Mouse (Mus musculus) hindbrain, embryonic 11.5 days (tissue): ENCODE results near the gene Cpa1. TPM values are rescaled to one million over a fixed set of nuclear protein-coding genes. Genes with fewer than 3 reads are reported as not detected.

Source experiments
- ATAC-seq: fragments of 200-750 bp; cut with Nextera tagmentation; 2 replicates; pipeline ENCODE4 v1.8.0; 2017; ENCODE audit warnings: mild to moderate bottlenecking, moderate TSS enrichment, moderate library complexity; ENCODE audit not compliant: low FRiP score
- DNase-seq: peaks from one replicate; pipeline ENCODE4 v3.0.0-alpha.2; 2015; ENCODE audit warnings: low spot score
- H3K27ac ChIP-seq: fragments of 300-500 bp; sonication (generic); 2 replicates; pipeline ENCODE4 v1.5.1; 2014; ENCODE audit warnings: mild to moderate bottlenecking, low read depth, low read length
- H3K27me3 ChIP-seq: fragments of 300-500 bp; sonication (generic); 2 replicates; pipeline ENCODE4 v1.6.1; 2014; ENCODE audit warnings: mild to moderate bottlenecking, low read length, moderate library complexity, mixed read lengths; ENCODE audit not compliant: control insufficient read depth, insufficient read depth
- H3K36me3 ChIP-seq: fragments of 300-500 bp; sonication (generic); 2 replicates; pipeline ENCODE4 v1.6.1; 2014; ENCODE audit warnings: mild to moderate bottlenecking, low read length, moderate library complexity, mixed read lengths; ENCODE audit not compliant: control insufficient read depth, insufficient read depth
- H3K4me1 ChIP-seq: fragments of 300-500 bp; sonication (generic); replicated peaks from 2 replicates; pipeline ENCODE4 v1.6.1; 2014; ENCODE audit warnings: low read length, mixed read lengths; ENCODE audit not compliant: control insufficient read depth, insufficient read depth
- H3K4me2 ChIP-seq: fragments of 300-500 bp; sonication (generic); replicated peaks from 2 replicates; pipeline ENCODE4 v1.6.1; 2014; ENCODE audit warnings: mild to moderate bottlenecking, low read depth, low read length
- H3K4me3 ChIP-seq: fragments of 300-500 bp; sonication (generic); 2 replicates; pipeline ENCODE4 v1.5.1; 2014; ENCODE audit warnings: low read depth, low read length
- H3K9ac ChIP-seq: fragments of 300-500 bp; sonication (generic); 2 replicates; pipeline ENCODE4 v1.6.1; 2014; ENCODE audit warnings: low read depth, low read length
- H3K9me3 ChIP-seq: fragments of 300-500 bp; sonication (generic); 2 replicates; pipeline ENCODE4 v1.6.1; 2016; ENCODE audit warnings: low read length; ENCODE audit not compliant: control insufficient read depth
- WGBS: fragments of 180-500 bp; shearing (Covaris S2); extraction: QIAGEN DNeasy Blood & Tissue Kit; methylation state at CpG from one replicate; pipeline ENCODE4 v1.1.7; 2014; 5-methylcytosine and 5-hydroxymethylcytosine counted together
- polyA plus RNA-seq: library from polyadenylated mRNA; unstranded; fragments of >200 nt; fragmentation: Nextera tagmentation; extraction: Ambion mirVana; gene quantifications from 2 replicates; pipeline ENCODE4 v1.2.1, GENCODE M21; 2014

Cpa1 gene
- polyA plus RNA-seq, 1 experiment from 2014 or later, result 0.11 TPM

- Histone ChIP-seq H3K27ac (no peak overlapping the region; the same call in 1 of the 2 replicates), H3K4me1 (no peaks in the 10 kb centered on the region; the same call in 1 of the 2 replicates), H3K36me3 (no peaks in the 10 kb centered on the region), H3K4me3 (no peak overlapping the region), H3K9ac (no peak overlapping the region), H3K9me3 (no peaks in the 10 kb centered on the region), H3K27me3 (no peaks in the 10 kb centered on the region), H3K4me2 (no peak overlapping the region)
- 46% methylated on average over 6 of the region's 6 CpGs for WGBS
- ATAC-seq (peak; percentile 57; the same call in 1 of the 2 replicates), DNase-seq (peak; percentile 35)
Observed at GRCm38 (mm10) chr6:30628152-30628551, 10.9 kb upstream of the Cpa1 start.

DNA sequence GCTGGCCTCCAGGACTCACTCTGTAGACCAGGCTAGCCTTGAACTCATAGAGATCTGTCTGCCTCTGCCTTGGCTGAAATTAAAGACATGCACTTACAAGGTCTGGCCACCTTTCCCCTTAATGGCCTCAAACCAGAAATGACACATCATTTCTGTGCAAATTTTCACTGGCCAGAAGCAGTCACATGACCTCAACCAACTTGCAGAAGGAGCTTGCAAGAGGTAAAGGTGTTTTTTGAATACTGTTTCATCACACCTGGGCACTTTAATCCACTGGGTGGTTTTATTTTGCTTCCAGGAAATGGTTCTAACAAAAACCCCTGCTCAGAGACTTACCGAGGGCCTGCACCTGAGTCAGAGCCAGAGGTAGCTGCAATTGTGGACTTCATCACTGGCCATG, 9.0 kb upstream of the Cpa1 start:
- DNase-seq (no peak), ATAC-seq (no peak)
- 100% methylated on average over 1 of the region's 1 CpGs for WGBS
- Histone ChIP-seq H3K27me3 (no peaks in the 10 kb centered on the region), H3K4me3 (no peak overlapping the region), H3K4me2 (no peak overlapping the region), H3K27ac (no peak overlapping the region), H3K36me3 (no peaks in the 10 kb centered on the region), H3K9me3 (no peaks in the 10 kb centered on the region), H3K4me1 (no peaks in the 10 kb centered on the region; the same call in 1 of the 2 replicates), H3K9ac (no peak overlapping the region)

- Histone ChIP-seq H3K4me1 (no peaks in the 10 kb centered on the region), H3K27me3 (no peaks in the 10 kb centered on the region), H3K36me3 (no peaks in the 10 kb centered on the region), H3K4me2 (no peak overlapping the region), H3K9ac (no peak overlapping the region), H3K9me3 (no peaks in the 10 kb centered on the region), H3K27ac (peak overlapping the region; percentile 4; the same call in 1 of the 2 replicates), H3K4me3 (no peak overlapping the region)
- WGBS, result 34% methylated on average over 8 of the region's 8 CpGs
- DNase-seq (no peak), ATAC-seq (no peak)
Observed at GRCm38 (mm10) chr6:30635361-30635862, 3.6 kb upstream of the Cpa1 start.

DNA sequence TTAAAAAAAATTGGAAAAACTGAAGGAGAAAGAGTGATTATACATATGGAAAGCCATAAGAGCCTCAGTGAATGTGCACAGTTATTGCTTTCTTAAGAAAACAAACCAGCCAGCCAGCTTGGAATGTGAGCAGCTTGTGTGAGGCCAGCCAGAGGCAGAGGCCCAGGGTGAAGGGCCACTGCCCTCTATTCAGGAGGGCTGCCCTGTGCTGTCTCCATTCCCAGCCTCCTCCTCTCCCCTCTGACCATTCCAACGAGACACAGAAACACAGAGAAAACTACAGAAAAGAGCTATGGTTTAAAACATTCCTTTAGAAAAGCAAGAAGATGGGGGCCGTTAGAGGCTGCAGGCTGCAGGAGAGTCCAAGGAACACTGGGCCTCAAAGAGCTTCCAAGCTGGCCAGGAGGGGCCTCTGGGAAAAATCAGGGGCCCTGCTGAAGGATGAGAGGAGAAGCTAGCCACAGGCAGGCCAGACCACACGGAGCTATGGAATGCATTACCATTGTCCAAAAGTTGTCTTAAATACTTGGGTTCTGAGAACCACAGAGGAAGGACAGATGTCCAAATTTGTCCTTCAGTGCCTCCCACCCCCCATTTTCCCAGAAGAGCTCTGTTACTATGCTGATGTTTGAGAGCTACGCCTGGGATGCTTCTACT, 2.7 kb upstream of the Cpa1 start:
- DNase-seq (peak; percentile 35), ATAC-seq (no peak)
- Histone ChIP-seq H3K9me3 (no peaks in the 10 kb centered on the region), H3K4me1 (no peaks in the 10 kb centered on the region), H3K4me2 (no peak overlapping the region), H3K9ac (no peak overlapping the region), H3K27me3 (no peaks in the 10 kb centered on the region), H3K36me3 (no peaks in the 10 kb centered on the region), H3K27ac (peak overlapping the region; percentile 68; the same call in 1 of the 2 replicates), H3K4me3 (no peak overlapping the region)
- 20% methylated on average over 4 of the region's 4 CpGs for WGBS

DNA sequence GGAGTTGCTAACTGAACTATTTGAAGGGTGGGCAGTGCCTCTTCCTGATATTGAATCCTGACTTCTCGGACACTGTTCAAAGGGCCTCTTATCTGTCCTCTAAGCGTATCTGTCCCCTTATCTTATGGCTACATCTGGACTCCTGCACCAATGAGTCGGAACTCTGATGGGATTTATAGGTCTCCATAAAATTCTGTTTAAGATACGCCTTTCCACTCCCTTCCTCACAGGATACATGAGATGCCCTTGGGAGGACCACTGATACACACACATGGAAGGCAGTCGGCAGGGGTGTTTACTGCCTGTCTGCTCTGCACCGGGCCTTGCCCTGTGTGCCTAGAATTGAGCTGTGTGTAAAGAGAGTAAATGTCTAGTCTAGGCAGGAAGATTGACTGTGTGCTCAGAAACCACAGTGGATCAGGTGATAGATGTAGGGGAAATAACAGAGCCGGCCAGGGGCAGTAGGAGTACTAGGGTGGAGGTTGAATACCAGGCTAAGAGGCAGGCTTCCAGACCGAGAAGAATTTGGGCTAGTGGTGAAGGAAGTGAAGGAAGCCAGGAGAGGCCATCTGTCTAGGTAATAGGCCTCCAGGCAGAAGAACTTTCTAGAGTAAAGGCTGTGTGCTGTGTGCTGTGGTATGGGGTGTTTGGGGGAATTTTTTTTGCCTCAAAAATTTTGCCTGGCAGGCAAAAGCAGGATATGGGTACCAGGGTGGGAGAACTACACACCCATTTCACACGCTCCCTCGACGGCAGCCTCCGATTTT, 4.9 kb downstream of the Cpa1 start:
- WGBS, result 78% methylated on average over 12 of the region's 12 CpGs
- Histone ChIP-seq H3K27me3 (no peaks in the 10 kb centered on the region), H3K9ac (no peak overlapping the region), H3K4me3 (no peak overlapping the region), H3K4me1 (no peaks in the 10 kb centered on the region), H3K4me2 (no peak overlapping the region), H3K9me3 (no peaks in the 10 kb centered on the region), H3K27ac (no peak overlapping the region), H3K36me3 (no peaks in the 10 kb centered on the region)
- no peak for ATAC-seq
- DNase-seq, result no peak

DNA sequence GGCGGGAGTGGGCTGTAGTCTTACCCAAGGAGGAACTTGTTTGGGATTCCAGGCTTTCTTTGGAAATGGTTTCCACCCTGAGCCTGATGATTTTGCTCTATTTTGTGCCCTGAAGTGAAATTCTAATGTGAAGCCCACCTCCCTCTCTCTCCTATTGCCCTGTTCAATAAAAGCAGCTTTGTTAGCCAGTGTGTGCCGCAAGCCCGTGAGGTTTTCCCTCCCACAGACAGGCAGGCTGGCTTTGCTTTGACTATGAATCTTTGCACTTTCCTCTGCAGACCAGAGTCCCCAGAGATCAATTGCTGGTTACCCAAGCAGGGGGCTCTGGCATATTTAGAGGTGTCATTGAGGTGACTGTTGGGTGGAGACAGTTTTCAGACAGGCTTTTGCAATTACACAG, 5.4 kb downstream of the Cpa1 start:
- ATAC-seq, result no peak
- Histone ChIP-seq H3K4me1 (no peaks in the 10 kb centered on the region), H3K9ac (no peak overlapping the region), H3K4me3 (no peak overlapping the region), H3K27me3 (no peaks in the 10 kb centered on the region), H3K9me3 (no peaks in the 10 kb centered on the region), H3K27ac (no peak overlapping the region), H3K36me3 (no peaks in the 10 kb centered on the region), H3K4me2 (no peak overlapping the region)
- 57% methylated on average over 3 of the region's 3 CpGs for WGBS
- DNase-seq, result no peak

GRCm38 (mm10) chr6:30645379-30645778, 6.4 kb downstream of the Cpa1 start:
- Histone ChIP-seq H3K4me3 (no peak overlapping the region), H3K4me2 (no peak overlapping the region), H3K27ac (no peak overlapping the region), H3K9me3 (no peaks in the 10 kb centered on the region), H3K9ac (no peak overlapping the region), H3K27me3 (no peaks in the 10 kb centered on the region), H3K4me1 (no peaks in the 10 kb centered on the region), H3K36me3 (no peaks in the 10 kb centered on the region)
- ATAC-seq, result no peak
- no peak for DNase-seq
- WGBS, result 65% methylated on average over 6 of the region's 6 CpGs

- DNase-seq, result no peak
- no peak for ATAC-seq
- H3K27ac ChIP-seq, result no peak overlapping the region
Observed at GRCm38 (mm10) chr6:30649651-30650296, 10.8 kb downstream of the Cpa1 start.

More at GRCm38 (mm10) chr6:30649651-30650296, 10.8 kb downstream of the Cpa1 start:
- no peaks in the 10 kb centered on the region for H3K4me1 ChIP-seq
- no peaks in the 10 kb centered on the region for H3K9me3 ChIP-seq
- H3K36me3 ChIP-seq, result no peaks in the 10 kb centered on the region
- 70% methylated on average over 11 of the region's 11 CpGs for WGBS
- no peak overlapping the region for H3K4me2 ChIP-seq
- no peak overlapping the region for H3K9ac ChIP-seq
- no peaks in the 10 kb centered on the region for H3K27me3 ChIP-seq
- no peak overlapping the region for H3K4me3 ChIP-seq
